Mouse (Mus musculus) lung, adult 2 months (tissue): Measurements from ENCODE around the gene Lasp1. TPM values are rescaled to one million over a fixed set of nuclear protein-coding genes. Genes with fewer than 3 reads are reported as not detected.
"Not testable (repeated sequence)": the region's sequence is repeated elsewhere in the genome, so short reads cannot be mapped to it uniquely, and the experiment has no call there.

Experiments
- DNase-seq: peaks from one replicate; pipeline ENCODE4 v3.0.0; 2022
- H3K4me1 ChIP-seq: fragments of 200-500 bp; 2 replicates; pipeline ENCODE4 v1.6.1; 2011; ENCODE audit warnings: low read length; ENCODE audit not compliant: control insufficient read depth, insufficient read depth
- H3K4me3 ChIP-seq: fragments of 200-500 bp; replicated peaks from 2 replicates; pipeline ENCODE3; 2011; ENCODE audit warnings: low read depth, mild to moderate bottlenecking, control low read depth, low read length; ENCODE audit errors: extremely low read depth
- CTCF ChIP-seq: fragments of 200-500 bp; IDR thresholded peaks from 2 replicates; pipeline ENCODE4 v1.5.1; 2011; ENCODE audit warnings: mild to moderate bottlenecking, low read length, control low read depth; ENCODE audit not compliant: insufficient read depth
- POLR2A ChIP-seq: fragments of 200-500 bp; IDR thresholded peaks from 2 replicates; pipeline ENCODE4 v1.6.1; 2011; ENCODE audit warnings: low read depth, mild to moderate bottlenecking, control low read depth, low read length, borderline replicate concordance; ENCODE audit errors: extremely low read depth
- WGBS: fragments of 180-500 bp; shearing (Covaris S2); methylation state at CpG from one replicate; pipeline ENCODE4 v1.1.7; 2018; 5-methylcytosine and 5-hydroxymethylcytosine counted together
- polyA plus RNA-seq: library from polyadenylated mRNA; depleted of rRNA; stranded (reverse); fragments of >200 nt; gene quantifications from 2 replicates; pipeline ENCODE4 v1.2.3, GENCODE M21; 2012

The Lasp1 gene
- polyA plus RNA-seq, 1 experiment: 137 TPM

DNA sequence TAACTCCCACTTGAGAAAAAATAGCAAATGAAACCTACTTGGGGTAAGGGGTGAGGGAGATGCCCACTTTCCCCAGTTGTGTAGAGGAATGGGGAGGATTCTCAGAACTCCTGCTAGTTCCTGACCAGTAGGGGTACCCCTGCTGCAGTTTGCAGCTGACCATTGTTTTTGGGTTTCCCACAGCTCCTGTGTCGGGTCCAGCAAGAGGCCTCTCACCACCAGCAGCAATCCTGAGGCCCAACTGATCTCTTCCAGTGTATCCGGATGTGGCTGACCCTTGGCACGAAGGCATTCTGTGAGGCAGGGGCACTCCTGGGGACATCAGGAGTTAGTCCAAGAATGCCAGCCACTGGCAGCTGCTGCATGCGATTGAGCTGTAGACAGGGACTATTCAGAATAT lies 43.2 kb downstream of the Lasp1 start:
- DNase-seq: no peak
- 0 out of 2 replicates have a peak, but pooled peaks cover 6% of the 10 kb centered on the region for H3K4me1 ChIP-seq
- TF ChIP-seq CTCF (no peak), POLR2A (no peak)
- WGBS: 79% methylated on average over 4 of the region's 4 CpGs
- no peak overlapping the region for H3K4me3 ChIP-seq

DNA sequence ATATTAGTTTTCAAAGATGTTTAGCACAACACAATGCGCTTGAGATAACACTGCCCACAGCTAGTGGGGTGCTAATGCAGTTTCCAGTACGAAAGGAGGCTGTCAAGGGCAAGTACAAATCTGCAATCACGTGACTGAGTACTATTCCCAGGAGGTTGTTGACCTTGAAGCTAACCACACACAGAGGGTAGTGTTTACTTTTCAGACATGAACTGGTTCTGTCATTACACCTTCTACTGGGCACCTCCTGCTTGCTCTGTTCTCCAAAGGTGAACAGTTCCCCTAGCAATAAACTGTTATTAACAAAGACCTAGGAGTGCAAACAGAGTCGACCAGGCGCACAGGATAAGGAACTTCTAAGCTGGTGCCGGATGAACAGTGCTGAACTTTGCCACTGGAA lies 51.6 kb downstream of the Lasp1 start:
- no peak overlapping the region for H3K4me3 ChIP-seq
- WGBS: 37% methylated on average over 6 of the region's 6 CpGs
- no peak for DNase-seq
- TF ChIP-seq POLR2A: no peak
- no peak for TF ChIP-seq CTCF
- no peaks in the 10 kb centered on the region for H3K4me1 ChIP-seq

DNA sequence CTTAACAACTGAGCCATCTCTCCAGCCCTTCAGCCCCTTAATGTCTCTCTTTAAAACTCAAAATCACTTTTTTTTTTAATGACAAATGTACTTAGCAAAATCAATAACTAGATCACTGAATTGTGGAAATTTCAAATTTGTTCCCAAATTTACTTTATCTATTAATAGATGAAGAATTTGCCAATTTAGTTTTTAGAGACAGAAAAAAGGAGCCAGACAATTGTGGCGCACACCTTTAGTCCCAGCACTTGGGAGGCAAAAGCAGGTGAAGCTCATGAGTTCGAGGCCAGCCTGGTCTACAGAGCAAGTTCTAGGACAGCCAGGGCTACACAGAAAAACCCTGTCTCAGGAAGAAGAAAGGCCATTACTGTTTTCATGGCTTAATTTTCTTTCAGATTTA lies 52.8 kb downstream of the Lasp1 start:
- no peak overlapping the region for H3K4me3 ChIP-seq
- TF ChIP-seq CTCF (no peak), POLR2A (no peak)
- 89% methylated on average over 2 of the region's 2 CpGs for WGBS
- DNase-seq: no peak
- H3K4me1 ChIP-seq: no peaks in the 10 kb centered on the region

DNA sequence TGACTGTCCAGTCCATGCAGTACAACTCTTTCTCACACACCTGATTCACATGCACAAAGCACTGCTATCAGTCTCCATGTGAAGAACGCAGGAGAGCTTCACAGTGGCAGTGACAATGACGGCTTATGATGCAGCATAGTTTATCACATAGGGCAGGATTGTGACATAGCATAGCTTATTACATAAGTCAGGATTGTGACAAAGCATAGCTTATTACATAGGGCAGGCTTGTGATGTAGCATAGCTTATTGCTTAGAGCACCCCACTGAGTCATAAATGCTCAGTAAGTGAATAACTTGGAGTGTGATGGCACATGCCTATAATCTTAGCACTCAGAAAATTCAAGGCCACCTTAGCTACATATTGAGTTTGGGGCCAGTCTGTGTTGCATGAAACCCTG lies 56.7 kb downstream of the Lasp1 start:
- no peaks in the 10 kb centered on the region for H3K4me1 ChIP-seq
- TF ChIP-seq CTCF (no peak), POLR2A (no peak)
- no peak for DNase-seq
- WGBS: 94% methylated on average over 2 of the region's 2 CpGs
- no peak overlapping the region for H3K4me3 ChIP-seq

DNA sequence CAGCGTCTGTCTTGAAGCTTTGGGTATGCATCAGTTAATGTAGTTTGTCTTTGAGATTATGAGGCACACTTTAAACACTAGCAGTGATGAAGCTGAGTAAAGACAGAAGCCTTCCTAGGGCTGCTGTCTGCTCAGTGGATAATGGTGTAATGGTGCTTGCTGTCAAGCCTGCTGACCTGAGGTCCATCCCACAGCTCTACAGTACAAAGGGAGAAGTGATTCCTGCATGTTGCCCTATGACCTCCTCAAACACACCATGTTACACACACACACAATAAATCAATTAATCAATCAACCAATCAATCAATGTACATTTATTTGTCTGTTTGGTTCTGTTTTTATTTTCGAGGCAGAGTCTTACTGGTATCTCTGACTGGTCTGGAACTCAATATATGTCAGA lies 63.3 kb downstream of the Lasp1 start:
- H3K4me1 ChIP-seq: no peaks in the 10 kb centered on the region
- DNase-seq: no peak
- no peak overlapping the region for H3K4me3 ChIP-seq
- WGBS: 55% methylated on average over 2 of the region's 2 CpGs
- TF ChIP-seq CTCF (no peak), POLR2A (no peak)

DNA sequence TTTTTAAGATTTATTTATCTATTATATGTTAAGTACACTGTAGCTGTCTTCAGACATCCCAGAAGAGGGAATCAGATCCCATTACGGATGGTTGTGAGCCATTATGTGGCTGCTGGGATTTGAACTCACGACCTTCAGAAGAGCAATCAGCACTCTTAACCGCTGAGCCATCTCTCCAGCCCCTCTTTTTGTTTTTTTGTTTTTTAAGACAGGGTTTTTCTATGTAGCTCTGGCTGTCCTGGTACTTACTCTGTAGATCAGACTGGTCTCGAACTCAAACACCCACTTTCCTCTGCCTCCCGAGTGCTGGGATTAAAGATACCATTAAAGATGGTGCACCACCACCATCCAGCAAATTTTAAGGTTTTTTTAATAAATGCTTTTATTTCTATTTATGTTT lies 66.6 kb downstream of the Lasp1 start:
- Histone ChIP-seq H3K4me1 (no peaks in the 10 kb centered on the region), H3K4me3 (no peak overlapping the region)
- no peak for TF ChIP-seq POLR2A
- no peak for TF ChIP-seq CTCF
- WGBS: 91% methylated on average over 5 of the region's 5 CpGs
- DNase-seq: no peak

DNA sequence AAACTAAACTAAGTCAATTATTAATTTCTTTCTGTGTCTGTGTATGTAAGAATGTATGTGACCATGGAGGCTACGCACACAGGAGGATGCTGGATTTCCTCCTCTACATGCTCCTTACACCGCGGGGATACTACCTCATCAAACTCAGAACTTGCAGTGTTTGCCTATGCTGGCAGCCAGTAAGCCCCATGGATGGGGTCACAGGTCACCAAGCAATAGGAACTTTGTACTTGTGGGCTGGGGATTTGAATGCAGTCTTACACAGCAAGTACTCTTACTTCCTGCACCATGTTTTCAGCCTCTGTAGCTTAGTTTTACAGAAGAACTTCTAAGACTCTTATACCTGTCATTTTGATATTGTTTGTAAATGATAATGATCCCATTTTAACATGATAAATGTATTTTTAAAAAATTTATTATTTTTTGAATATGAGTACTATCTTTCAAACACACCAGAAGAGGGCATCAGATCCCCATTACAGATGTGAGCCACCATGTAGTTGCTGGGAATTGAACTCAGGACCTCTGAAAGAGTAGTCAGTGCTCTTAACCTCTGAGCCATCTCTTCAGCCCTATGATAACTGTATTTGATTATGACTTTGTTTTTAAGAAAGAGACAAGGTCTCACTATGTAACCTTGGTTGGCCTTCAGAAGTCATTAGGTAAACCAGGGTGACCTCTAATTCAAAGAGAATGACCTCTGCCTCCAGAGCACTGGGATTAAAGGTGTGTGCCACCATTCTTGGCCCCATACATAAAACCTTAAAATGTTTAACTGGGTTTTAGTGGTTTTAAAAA lies 67.5 kb downstream of the Lasp1 start:
- no peak for DNase-seq
- H3K4me3 ChIP-seq: no peak overlapping the region
- WGBS: 85% methylated on average over 3 of the region's 3 CpGs
- TF ChIP-seq CTCF (no peak), POLR2A (no peak)
- no peaks in the 10 kb centered on the region for H3K4me1 ChIP-seq

DNA sequence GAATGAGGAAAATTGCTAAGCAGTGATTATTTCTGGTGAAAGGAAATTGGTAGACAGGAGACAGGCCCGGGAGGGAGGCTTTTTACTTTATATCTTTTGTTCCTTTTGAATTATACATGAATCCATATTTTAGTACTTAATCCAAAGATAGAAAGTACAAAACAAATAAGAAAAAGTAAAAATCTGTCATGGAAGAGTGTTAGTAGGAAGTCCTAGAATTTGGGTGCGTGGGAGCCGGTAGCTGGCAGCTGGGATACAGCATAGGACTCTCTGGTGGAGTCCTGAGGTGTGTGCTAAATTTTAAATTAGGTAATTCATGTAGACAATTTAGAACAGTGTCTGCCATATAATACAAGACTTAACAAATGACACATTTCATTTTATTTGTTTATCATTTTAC lies 68.8 kb downstream of the Lasp1 start:
- TF ChIP-seq CTCF (no peak), POLR2A (no peak)
- Histone ChIP-seq H3K4me3 (no peak overlapping the region), H3K4me1 (no peaks in the 10 kb centered on the region)
- 88% methylated on average over 3 of the region's 3 CpGs for WGBS
- DNase-seq: no peak

DNA sequence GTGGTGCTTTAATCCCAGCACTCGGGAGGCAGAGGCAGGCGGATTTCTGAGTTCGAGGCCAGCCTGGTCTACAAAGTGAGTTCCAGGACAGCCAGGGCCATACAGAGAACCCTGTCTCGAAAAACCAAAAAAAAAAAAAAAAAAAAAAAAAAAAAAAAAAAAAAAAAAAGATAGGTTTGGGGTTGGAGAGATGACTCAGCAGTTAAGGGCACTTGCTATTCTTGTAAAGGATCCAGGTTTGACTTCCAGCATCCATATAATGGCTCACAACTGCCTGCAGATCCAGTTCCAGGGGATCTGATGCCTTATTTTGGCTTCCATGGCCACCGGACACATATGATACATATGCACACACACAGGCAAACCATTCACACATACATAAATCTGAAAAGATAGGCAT lies 73.6 kb downstream of the Lasp1 start:
- H3K4me3 ChIP-seq, DNase-seq, H3K4me1 ChIP-seq: not testable (repeated sequence)
- WGBS: 82% methylated on average over 5 of the region's 5 CpGs

DNA sequence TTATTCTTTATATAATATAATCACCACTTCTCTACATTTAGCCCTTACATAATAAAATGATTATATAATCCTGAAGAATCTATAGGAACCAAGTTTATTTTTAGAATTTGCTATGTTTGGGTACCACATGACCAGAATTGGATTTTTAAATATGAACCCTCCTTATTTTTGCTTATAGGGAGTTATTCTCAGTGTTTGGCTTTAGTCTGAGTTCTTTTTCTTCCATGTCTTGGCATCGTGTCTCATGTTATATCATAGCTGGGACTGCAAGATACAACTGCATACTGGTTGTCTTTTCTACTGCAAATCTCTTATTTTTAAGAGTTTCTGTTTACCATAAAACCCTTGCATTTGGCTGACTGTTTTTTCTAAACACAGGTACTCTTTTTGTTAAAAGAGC lies 75.6 kb downstream of the Lasp1 start:
- DNase-seq: no peak
- 91% methylated on average over 1 of the region's 1 CpGs for WGBS
- Histone ChIP-seq H3K4me1 (no peaks in the 10 kb centered on the region), H3K4me3 (no peak overlapping the region)
- TF ChIP-seq CTCF: no peak
- TF ChIP-seq POLR2A: no peak
